Mouse (Mus musculus) heart, postnatal 0 days (tissue): ENCODE results near the gene Wdpcp.

Source experiments
- CTCF ChIP-seq: IDR thresholded peaks from 2 replicates; pipeline ENCODE4 v1.5.1; 2016; ENCODE audit warnings: antibody characterized with exemption, control low read depth, low read depth
- EP300 ChIP-seq: IDR thresholded peaks from 2 replicates; pipeline ENCODE4 v1.6.1; 2016; ENCODE audit warnings: antibody characterized with exemption, low read depth

DNA sequence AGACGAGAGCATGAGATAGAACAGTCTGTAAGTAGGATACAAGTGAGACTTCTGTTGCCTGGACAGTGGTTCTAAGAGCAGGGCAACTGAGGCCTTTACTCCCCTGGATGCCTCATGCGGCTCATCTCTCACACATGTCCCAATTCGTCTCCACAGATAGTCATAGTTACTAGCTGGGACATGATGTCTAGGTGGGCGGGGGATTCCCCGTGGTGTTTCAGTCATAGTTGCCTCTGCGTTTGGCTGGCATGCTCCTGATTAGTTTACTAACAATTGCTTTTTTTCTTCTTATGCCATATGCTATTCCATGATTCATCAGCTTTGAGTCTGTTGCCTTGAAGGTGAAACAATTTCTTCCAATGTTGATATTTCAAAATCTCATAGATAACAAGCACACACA is 116.4 kb downstream of the Wdpcp start:
- no peak for TF ChIP-seq EP300
- TF ChIP-seq CTCF, result no peak
